Mouse (Mus musculus): Measurements from ENCODE around the gene Wbp1. TPM values are rescaled to one million over a fixed set of nuclear protein-coding genes. Genes with fewer than 3 reads are reported as not detected.

The Wbp1 gene
- polyA plus RNA-seq, 1 experiment from 2014 or later: 123 TPM

DNA sequence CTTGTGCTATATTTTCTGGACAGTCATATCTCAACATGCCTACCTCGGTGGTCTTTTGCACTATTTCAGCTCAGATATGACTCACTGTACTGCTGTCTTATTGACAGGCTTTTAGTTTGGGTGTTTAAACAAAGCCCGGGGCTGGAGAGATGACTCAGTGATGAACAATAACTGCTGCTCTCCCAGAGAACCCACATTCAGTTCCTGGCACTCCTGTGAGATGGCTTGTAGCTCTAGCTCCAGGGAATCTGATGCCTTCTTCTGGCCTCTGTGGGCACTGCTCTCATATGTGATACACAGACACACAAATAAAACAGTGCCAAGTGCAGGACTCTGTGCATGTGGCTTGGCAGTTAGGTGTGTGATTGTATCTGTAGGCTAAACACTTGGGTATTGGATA is 23.9 kb upstream of the Wbp1 start:
- Histone ChIP-seq H3K4me2 (replicated peaks; ENCODE audit: low read depth, low read length) (no peak overlapping the region), H3K27me3 (ENCODE audit: control insufficient read depth, insufficient read depth, low read length) (no peaks in the 10 kb centered on the region), H3K9me3 (ENCODE audit: control insufficient read depth, low read length) (no peaks in the 10 kb centered on the region), H3K4me3 (ENCODE audit: low read length) (no peak overlapping the region), H3K4me1 (ENCODE audit: control insufficient read depth, insufficient read depth, low read length) (peaks cover 13% of the 10 kb centered on the region; the same call in 1 of the 2 replicates), H3K27ac (ENCODE audit: low read depth, low read length) (no peak overlapping the region), H3K9ac (ENCODE audit: low read depth, low read length) (no peak overlapping the region), H3K36me3 (ENCODE audit: control insufficient read depth, insufficient read depth, low read length) (peaks cover 28% of the 10 kb centered on the region)
- ATAC-seq (ENCODE audit: low FRiP score, low TSS enrichment): no peak
- 81% methylated on average over 2 of the region's 2 CpGs for WGBS

DNA sequence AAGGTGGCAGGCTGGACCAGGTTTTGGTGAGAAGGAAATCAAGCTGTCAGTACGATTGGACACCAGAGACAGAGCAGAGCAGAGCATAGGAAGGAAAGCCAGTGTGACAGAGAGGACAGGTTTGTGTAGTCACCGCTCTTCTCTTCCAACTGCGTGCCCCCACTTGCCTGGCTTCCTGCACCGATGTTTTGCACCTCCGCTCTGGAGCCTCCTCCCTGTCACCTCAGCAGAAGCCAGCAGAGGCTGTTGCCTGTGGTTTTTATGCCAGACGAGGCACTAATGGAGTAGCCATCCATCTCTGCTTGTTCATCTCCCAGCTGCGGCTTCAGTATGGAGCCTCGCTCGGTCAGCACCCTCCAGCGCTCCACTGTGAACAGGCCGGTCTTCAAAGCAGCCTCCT is 21.5 kb upstream of the Wbp1 start:
- Histone ChIP-seq H3K4me3 (ENCODE audit: low read length) (no peak overlapping the region), H3K36me3 (ENCODE audit: control insufficient read depth, insufficient read depth, low read length) (peaks cover 11% of the 10 kb centered on the region), H3K27ac (ENCODE audit: low read depth, low read length) (no peak overlapping the region), H3K4me2 (replicated peaks; ENCODE audit: low read depth, low read length) (no peak overlapping the region), H3K9me3 (ENCODE audit: control insufficient read depth, low read length) (no peaks in the 10 kb centered on the region), H3K9ac (ENCODE audit: low read depth, low read length) (0 out of 2 replicates have a peak overlapping the region, but pooled peaks have one; percentile 7), H3K4me1 (ENCODE audit: control insufficient read depth, insufficient read depth, low read length) (peaks cover 25% of the 10 kb centered on the region), H3K27me3 (ENCODE audit: control insufficient read depth, insufficient read depth, low read length) (no peaks in the 10 kb centered on the region)
- ATAC-seq (ENCODE audit: low FRiP score, low TSS enrichment): no peak
- 47% methylated on average over 11 of the region's 11 CpGs for WGBS

DNA sequence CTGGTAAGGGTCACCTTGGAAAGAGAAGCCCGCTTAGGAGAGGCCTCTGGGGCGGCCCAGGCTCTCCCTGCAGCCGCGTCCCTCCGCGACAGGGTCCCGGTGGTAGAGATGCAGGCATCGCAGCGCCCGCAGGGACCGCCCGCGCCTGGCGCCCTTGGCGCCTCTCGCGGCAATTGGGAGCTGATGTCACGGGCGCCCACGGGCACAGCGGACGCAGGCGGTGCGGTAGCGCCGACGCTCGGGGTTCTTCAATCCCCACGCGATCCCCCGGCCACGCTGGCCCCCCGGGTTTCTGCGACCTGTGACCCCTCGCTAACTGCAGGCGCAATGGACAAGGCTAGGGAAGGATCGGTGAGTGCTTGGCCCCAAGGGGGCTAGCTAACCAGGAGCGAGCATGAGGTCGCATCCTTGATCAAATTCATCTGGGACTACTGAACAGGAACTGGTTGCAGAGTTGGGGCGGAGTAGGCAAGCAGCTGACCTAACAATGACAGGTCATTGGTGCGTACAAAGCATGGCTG is 20.9 kb upstream of the Wbp1 start:
- Histone ChIP-seq H3K9me3 (ENCODE audit: control insufficient read depth, low read length) (no peaks in the 10 kb centered on the region), H3K4me3 (ENCODE audit: low read length) (peak overlapping the region; percentile 30), H3K4me1 (ENCODE audit: control insufficient read depth, insufficient read depth, low read length) (peaks cover 26% of the 10 kb centered on the region), H3K27ac (ENCODE audit: low read depth, low read length) (no peak overlapping the region), H3K9ac (ENCODE audit: low read depth, low read length) (peak overlapping the region; percentile 62), H3K27me3 (ENCODE audit: control insufficient read depth, insufficient read depth, low read length) (no peaks in the 10 kb centered on the region), H3K36me3 (ENCODE audit: control insufficient read depth, insufficient read depth, low read length) (peaks cover 6% of the 10 kb centered on the region; the same call in 1 of the 2 replicates), H3K4me2 (replicated peaks; ENCODE audit: low read depth, low read length) (peak overlapping the region; percentile 61)
- WGBS: 3% methylated on average over 38 of the region's 41 CpGs
- ATAC-seq (ENCODE audit: low FRiP score, low TSS enrichment): no peak

DNA sequence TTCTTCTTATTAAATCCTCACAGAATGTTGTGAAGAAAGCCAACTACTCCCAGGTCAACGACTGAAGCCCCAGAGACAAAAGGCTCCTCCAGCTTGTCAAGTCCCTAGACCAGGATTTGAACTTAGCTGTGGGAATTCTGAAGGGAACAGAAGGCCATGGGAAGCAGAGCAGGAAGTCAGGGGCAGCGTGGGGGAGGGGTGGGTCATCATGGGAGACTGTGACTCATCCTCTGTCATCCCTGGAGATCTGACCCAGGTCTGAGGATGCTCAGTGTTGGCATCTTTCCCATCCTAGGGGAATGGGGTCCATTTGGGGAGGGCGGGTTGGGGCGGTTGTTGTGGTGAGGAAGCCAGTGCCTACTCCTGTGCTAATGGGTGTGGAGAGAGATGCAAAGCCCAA is 20.3 kb upstream of the Wbp1 start:
- Histone ChIP-seq H3K4me2 (replicated peaks; ENCODE audit: low read depth, low read length) (peak overlapping the region; percentile 61), H3K27me3 (ENCODE audit: control insufficient read depth, insufficient read depth, low read length) (no peaks in the 10 kb centered on the region), H3K4me3 (ENCODE audit: low read length) (no peak overlapping the region), H3K4me1 (ENCODE audit: control insufficient read depth, insufficient read depth, low read length) (peaks cover 24% of the 10 kb centered on the region), H3K36me3 (ENCODE audit: control insufficient read depth, insufficient read depth, low read length) (peaks cover 3% of the 10 kb centered on the region; the same call in 1 of the 2 replicates), H3K9ac (ENCODE audit: low read depth, low read length) (no peak overlapping the region), H3K27ac (ENCODE audit: low read depth, low read length) (no peak overlapping the region), H3K9me3 (ENCODE audit: control insufficient read depth, low read length) (no peaks in the 10 kb centered on the region)
- WGBS: 46% methylated on average over 4 of the region's 4 CpGs
- no peak for ATAC-seq (ENCODE audit: low FRiP score, low TSS enrichment)

DNA sequence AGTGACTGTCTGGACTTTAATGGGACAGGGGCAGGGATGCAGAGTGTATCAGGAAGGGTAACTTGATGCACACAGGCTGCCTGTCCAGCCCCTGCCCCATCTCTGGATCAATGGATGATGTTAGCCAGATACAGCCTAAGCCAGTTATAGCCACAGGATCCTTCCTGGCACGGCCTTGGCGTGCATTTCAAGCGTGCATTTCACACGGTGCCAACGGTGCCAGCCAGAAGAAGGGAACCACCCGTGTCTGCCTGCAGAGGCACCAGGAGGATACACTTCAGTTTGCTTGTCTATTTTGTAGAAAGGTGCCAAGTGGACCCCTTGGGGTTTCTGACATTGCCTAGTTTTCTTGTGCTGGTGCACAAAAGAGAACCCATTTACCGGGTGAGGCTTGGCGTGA is 18.7 kb upstream of the Wbp1 start:
- WGBS: 96% methylated on average over 8 of the region's 8 CpGs
- no peak overlapping the region for H3K27ac ChIP-seq (ENCODE audit: low read depth, low read length)
- H3K36me3 ChIP-seq (ENCODE audit: control insufficient read depth, insufficient read depth, low read length): peaks cover 3% of the 10 kb centered on the region; the same call in 1 of the 2 replicates
- H3K9ac ChIP-seq (ENCODE audit: low read depth, low read length): no peak overlapping the region
- no peaks in the 10 kb centered on the region for H3K9me3 ChIP-seq (ENCODE audit: control insufficient read depth, low read length)
- peaks cover 32% of the 10 kb centered on the region for H3K4me1 ChIP-seq (ENCODE audit: control insufficient read depth, insufficient read depth, low read length)
- no peaks in the 10 kb centered on the region for H3K27me3 ChIP-seq (ENCODE audit: control insufficient read depth, insufficient read depth, low read length)
- H3K4me3 ChIP-seq (ENCODE audit: low read length): no peak overlapping the region
- H3K4me2 ChIP-seq (replicated peaks; ENCODE audit: low read depth, low read length): no peak overlapping the region
- ATAC-seq (ENCODE audit: low FRiP score, low TSS enrichment): no peak

DNA sequence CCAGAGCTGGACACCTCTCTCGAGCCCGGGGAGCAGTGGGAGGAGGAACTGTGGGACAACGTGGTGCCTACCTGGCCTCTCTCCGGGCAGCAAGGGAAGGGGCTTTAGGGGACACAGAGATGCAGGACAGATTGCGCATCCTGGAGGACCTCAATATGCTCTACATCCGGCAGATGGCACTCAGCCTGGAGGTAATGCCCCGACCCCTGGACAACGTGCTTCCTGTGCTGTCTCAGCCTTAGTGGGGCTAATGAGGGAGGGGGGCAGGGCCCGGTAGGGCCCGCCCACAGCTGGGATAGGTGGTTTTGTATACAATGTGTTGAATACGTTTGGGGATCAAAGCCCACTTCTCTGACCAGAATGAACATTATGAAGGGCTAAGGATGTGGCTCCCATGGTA is 16.7 kb upstream of the Wbp1 start:
- peak; percentile 51 for ATAC-seq (ENCODE audit: low FRiP score, low TSS enrichment)
- no peaks in the 10 kb centered on the region for H3K9me3 ChIP-seq (ENCODE audit: control insufficient read depth, low read length)
- peak overlapping the region; percentile 89 for H3K9ac ChIP-seq (ENCODE audit: low read depth, low read length)
- peaks cover 38% of the 10 kb centered on the region for H3K4me1 ChIP-seq (ENCODE audit: control insufficient read depth, insufficient read depth, low read length)
- peak overlapping the region; percentile 74 for H3K4me2 ChIP-seq (replicated peaks; ENCODE audit: low read depth, low read length)
- under 1% methylated on average over 11 of the region's 11 CpGs for WGBS
- H3K27ac ChIP-seq (ENCODE audit: low read depth, low read length): peak overlapping the region; percentile 99
- peak overlapping the region; percentile 66 for H3K4me3 ChIP-seq (ENCODE audit: low read length)
- H3K27me3 ChIP-seq (ENCODE audit: control insufficient read depth, insufficient read depth, low read length): no peaks in the 10 kb centered on the region
- peaks cover 2% of the 10 kb centered on the region; the same call in 1 of the 2 replicates for H3K36me3 ChIP-seq (ENCODE audit: control insufficient read depth, insufficient read depth, low read length)

DNA sequence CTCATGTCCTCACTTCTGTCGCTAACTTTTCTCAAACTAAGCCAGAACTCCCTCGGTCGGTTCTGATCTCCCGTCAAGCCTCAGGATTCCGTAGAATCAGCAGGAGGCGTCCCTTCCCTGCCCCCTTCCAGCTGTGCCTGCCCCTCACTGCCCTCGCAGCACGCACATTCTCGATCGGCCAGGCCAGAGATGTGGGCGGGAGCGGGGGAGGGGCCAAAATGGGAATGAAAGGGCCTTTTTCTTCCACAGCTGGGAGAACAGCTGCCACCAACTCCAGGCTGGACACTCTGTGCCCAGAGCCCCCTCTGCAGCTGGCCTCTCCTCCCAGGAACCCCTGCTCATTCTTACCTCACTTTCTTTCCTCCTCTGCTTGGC is 16.2 kb upstream of the Wbp1 start:
- WGBS: under 1% methylated on average over 12 of the region's 12 CpGs
- H3K4me2 ChIP-seq (replicated peaks; ENCODE audit: low read depth, low read length): peak overlapping the region; percentile 74
- H3K9ac ChIP-seq (ENCODE audit: low read depth, low read length): peak overlapping the region; percentile 89
- H3K27me3 ChIP-seq (ENCODE audit: control insufficient read depth, insufficient read depth, low read length): no peaks in the 10 kb centered on the region
- H3K4me1 ChIP-seq (ENCODE audit: control insufficient read depth, insufficient read depth, low read length): peaks cover 38% of the 10 kb centered on the region
- ATAC-seq (ENCODE audit: low FRiP score, low TSS enrichment): peak; percentile 84
- no peaks in the 10 kb centered on the region for H3K9me3 ChIP-seq (ENCODE audit: control insufficient read depth, low read length)
- H3K36me3 ChIP-seq (ENCODE audit: control insufficient read depth, insufficient read depth, low read length): no peaks in the 10 kb centered on the region; the same call in 1 of the 2 replicates
- peak overlapping the region; percentile 66 for H3K4me3 ChIP-seq (ENCODE audit: low read length)
- peak overlapping the region; percentile 99 for H3K27ac ChIP-seq (ENCODE audit: low read depth, low read length)

DNA sequence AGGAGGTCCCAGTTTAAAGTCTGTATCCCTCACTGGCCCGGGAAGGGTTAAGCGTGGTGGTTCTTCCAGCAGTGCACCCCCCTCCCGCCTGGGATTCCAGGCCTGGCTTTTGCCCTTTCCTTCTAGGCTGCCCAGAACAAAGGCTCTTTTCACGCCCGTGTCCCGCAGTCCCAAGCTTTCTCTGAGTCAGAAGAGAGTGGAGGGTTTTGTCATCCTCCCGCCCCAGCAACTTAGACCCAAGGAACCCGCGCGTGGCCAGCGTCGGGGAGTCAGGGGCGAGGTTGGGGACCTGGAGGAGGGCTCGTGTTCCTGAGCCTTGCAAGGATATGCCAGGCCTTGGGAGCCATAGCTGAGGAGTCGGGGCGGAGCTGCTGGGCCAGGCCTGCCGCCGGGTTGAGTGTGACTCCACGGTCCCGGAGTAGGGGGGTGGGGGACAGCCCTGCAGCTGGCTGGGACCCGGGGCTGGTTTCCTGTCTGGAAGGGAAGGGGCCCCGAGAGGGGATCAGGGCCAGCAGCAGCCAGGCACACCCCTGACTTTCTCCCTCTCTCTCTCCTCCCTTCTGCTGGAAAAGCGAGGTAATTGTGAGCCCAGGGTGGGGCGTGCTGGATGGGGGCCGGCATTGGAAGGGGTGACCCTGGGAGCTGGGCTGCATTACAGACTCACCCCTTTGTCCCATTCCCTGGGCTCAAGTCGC is 15.7 kb upstream of the Wbp1 start:
- H3K4me2 ChIP-seq (replicated peaks; ENCODE audit: low read depth, low read length): peak overlapping the region; percentile 74
- WGBS: under 1% methylated on average over 25 of the region's 26 CpGs

DNA sequence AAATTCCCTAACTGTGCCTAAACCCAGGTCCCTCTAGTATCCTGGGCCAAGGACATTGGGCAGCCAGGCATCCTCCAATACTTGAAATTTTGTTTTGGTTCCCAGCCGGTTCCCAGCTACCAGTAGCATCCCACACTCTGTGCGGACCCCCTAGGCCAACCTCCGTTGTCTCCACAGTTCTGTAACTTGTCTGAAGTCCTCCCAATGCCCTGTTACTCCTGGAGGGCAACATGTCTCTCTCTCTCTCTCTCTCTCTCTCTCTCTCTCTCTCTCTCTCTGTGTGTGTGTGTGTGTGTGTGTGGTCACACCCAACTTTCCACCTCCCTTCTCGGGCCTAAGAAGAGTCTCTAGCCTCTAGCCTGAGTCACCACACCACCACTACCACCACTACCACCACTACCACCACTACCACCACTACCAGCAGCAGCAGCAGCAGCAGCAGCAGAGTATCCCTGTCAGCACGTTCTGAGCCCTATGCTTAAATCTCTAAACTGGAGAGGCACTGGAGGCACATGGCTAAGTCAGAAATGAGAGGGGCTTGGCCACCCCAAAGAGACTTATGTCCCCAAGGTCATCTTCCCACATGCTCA is 15.0 kb upstream of the Wbp1 start:
- WGBS: 14% methylated on average over 5 of the region's 5 CpGs
- peak; percentile 7; the same call in 1 of the 2 replicates for ATAC-seq (ENCODE audit: low FRiP score, low TSS enrichment)
- no peaks in the 10 kb centered on the region for H3K27me3 ChIP-seq (ENCODE audit: control insufficient read depth, insufficient read depth, low read length)
- peaks cover 28% of the 10 kb centered on the region for H3K4me1 ChIP-seq (ENCODE audit: control insufficient read depth, insufficient read depth, low read length)
- H3K36me3 ChIP-seq (ENCODE audit: control insufficient read depth, insufficient read depth, low read length): no peaks in the 10 kb centered on the region; the same call in 1 of the 2 replicates
- peak overlapping the region; percentile 74 for H3K4me2 ChIP-seq (replicated peaks; ENCODE audit: low read depth, low read length)
- H3K9ac ChIP-seq (ENCODE audit: low read depth, low read length): peak overlapping the region; percentile 89
- peak overlapping the region; percentile 99 for H3K27ac ChIP-seq (ENCODE audit: low read depth, low read length)
- no peaks in the 10 kb centered on the region for H3K9me3 ChIP-seq (ENCODE audit: control insufficient read depth, low read length)
- H3K4me3 ChIP-seq (ENCODE audit: low read length): peak overlapping the region; percentile 66

More for the DNA sequence above, 15.7 kb upstream of the Wbp1 start:
- peak overlapping the region; percentile 66 for H3K4me3 ChIP-seq (ENCODE audit: low read length)
- peak; percentile 76 for ATAC-seq (ENCODE audit: low FRiP score, low TSS enrichment)
- H3K27ac ChIP-seq (ENCODE audit: low read depth, low read length): peak overlapping the region; percentile 99
- no peaks in the 10 kb centered on the region for H3K27me3 ChIP-seq (ENCODE audit: control insufficient read depth, insufficient read depth, low read length)
- H3K9me3 ChIP-seq (ENCODE audit: control insufficient read depth, low read length): no peaks in the 10 kb centered on the region
- peak overlapping the region; percentile 89 for H3K9ac ChIP-seq (ENCODE audit: low read depth, low read length)
- H3K36me3 ChIP-seq (ENCODE audit: control insufficient read depth, insufficient read depth, low read length): no peaks in the 10 kb centered on the region; the same call in 1 of the 2 replicates
- H3K4me1 ChIP-seq (ENCODE audit: control insufficient read depth, insufficient read depth, low read length): peaks cover 33% of the 10 kb centered on the region

Measured in kidney, embryonic 14.5 days (tissue).